Mouse (Mus musculus) myocyte (in vitro differentiated cells): Measurements from ENCODE around the gene Hps4.

Source experiments
- E2F4 ChIP-seq: IDR thresholded peaks from one replicate; pipeline ENCODE4 v1.6.1; 2011; ENCODE audit warnings: mild to moderate bottlenecking, control low read depth, moderate library complexity; ENCODE audit not compliant: insufficient read depth
- MAX ChIP-seq: IDR thresholded peaks from one replicate; pipeline ENCODE4 v1.6.1; 2011; ENCODE audit warnings: low read depth, mild to moderate bottlenecking, control low read depth
- MYOD1 ChIP-seq, 3 experiments: IDR thresholded peaks; one replicate each; pipeline ENCODE4 v1.6.1; 2011; ENCODE audit warnings: control low read depth in 2 of 3, low read depth in 2 of 3, mild to moderate bottlenecking in 2 of 3, moderate library complexity in 1 of 3; ENCODE audit not compliant: insufficient read length in 2 of 3, control insufficient read depth in 1 of 3
- POLR2A ChIP-seq: IDR thresholded peaks from one replicate; pipeline ENCODE4 v1.6.1; 2011; ENCODE audit warnings: low read depth, mild to moderate bottlenecking, control low read depth, moderate library complexity; ENCODE audit not compliant: insufficient read length
- POLR2AphosphoS2 ChIP-seq: IDR thresholded peaks from one replicate; pipeline ENCODE4 v1.6.1; 2011; ENCODE audit warnings: low read depth, control low read depth; ENCODE audit not compliant: insufficient read length
- SRF ChIP-seq: IDR thresholded peaks from one replicate; pipeline ENCODE4 v1.6.1; 2011; ENCODE audit warnings: low read depth; ENCODE audit not compliant: control insufficient read depth, insufficient read length
- TCF12 ChIP-seq: IDR thresholded peaks from one replicate; pipeline ENCODE4 v1.6.1; 2011; ENCODE audit warnings: mild to moderate bottlenecking, control low read depth; ENCODE audit not compliant: poor library complexity, insufficient read depth, severe bottlenecking
- USF1 ChIP-seq: IDR thresholded peaks from one replicate; pipeline ENCODE4 v1.6.1; 2011; ENCODE audit warnings: low read depth, mild to moderate bottlenecking, control low read depth, moderate library complexity

DNA sequence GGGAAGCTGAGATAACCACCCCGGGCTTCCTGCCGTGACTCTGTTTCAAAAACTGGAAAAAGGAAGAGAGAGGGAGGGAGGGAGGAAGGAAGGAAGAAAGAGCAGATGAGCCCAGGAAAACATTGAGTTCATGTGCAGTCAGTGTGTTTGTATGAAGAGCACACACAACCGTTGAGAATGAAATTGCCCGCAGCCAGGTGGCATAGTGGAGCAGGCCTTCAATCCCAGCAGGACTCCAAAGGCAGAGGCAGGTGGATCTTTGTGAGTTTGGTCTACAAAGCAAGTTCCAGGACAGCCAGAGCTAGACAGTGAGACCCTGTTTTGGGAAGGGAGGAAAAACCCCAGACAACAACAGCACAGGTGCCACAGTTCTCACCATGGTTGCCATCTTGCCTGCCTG, 24.5 kb downstream of the Hps4 start:
- TF ChIP-seq TCF12 (no peak), POLR2AphosphoS2 (no peak), SRF (no peak), POLR2A (no peak), USF1 (no peak), E2F4 (no peak), MYOD1 (IDR thresholded peaks at IDR 0.05; ENCODE audit: control insufficient read depth in 1 of 3, insufficient read length in 2 of 3, low read depth in 2 of 3) (no peak), MAX (no peak)
